Mouse (Mus musculus): ENCODE results near the gene Slc12a1.

- TF ChIP-seq POLR2A (IDR thresholded peaks at IDR 0.05; ENCODE audit: control insufficient read depth, extremely low read depth, insufficient read depth, low read length, poor library complexity), result no peak
- no peak for TF ChIP-seq CTCF (IDR thresholded peaks at IDR 0.05; ENCODE audit: borderline replicate concordance, control insufficient read depth, extremely low read depth, insufficient read depth, low read length, poor library complexity)
These were observed 99.5 kb downstream of the Slc12a1 start for GRCm38 (mm10) chr2:125251781-125252180.

All from thymus, adult 2 months (tissue).